Mouse (Mus musculus) ES-Bruce4 (cell line): ENCODE results near the gene Vps52.
A peak's percentile ranks its signal among the peaks of the same experiment; 100 is the strongest.

Source experiments
- CTCF ChIP-seq: IDR thresholded peaks from one replicate; pipeline ENCODE4 v1.8.1; 2011; ENCODE audit warnings: low read depth, low read length
- EP300 ChIP-seq: IDR thresholded peaks from 2 replicates; pipeline ENCODE4 v1.6.1; 2011; ENCODE audit warnings: low read depth, low read length; ENCODE audit not compliant: insufficient read depth

- TF ChIP-seq CTCF = no peak
- 0 out of 2 replicates have a peak, but pooled peaks have one; percentile 23 for TF ChIP-seq EP300
These were observed 47.1 kb upstream of the Vps52 start for GRCm38 (mm10) chr17:33908331-33909076.
